Mouse (Mus musculus): ENCODE measurements around the gene Shld2. TPM values are rescaled to one million over a fixed set of nuclear protein-coding genes. Genes with fewer than 3 reads are reported as not detected.

Shld2 gene
- polyA plus RNA-seq, 1 experiment: 2.6 TPM

GRCm38 (mm10) chr14:34209942-34210341 lies 100.4 kb downstream of the Shld2 start:
- Histone ChIP-seq H3K27me3 (ENCODE audit: control insufficient read depth, insufficient read depth, insufficient read length) (peaks cover 4% of the 10 kb centered on the region), H3K79me2 (ENCODE audit: control insufficient read depth, insufficient read depth) (no peaks in the 10 kb centered on the region), H3K4me2 (ENCODE audit: low read depth) (no peak overlapping the region), H3K36me3 (ENCODE audit: control insufficient read depth, insufficient read depth) (no peaks in the 10 kb centered on the region), H3ac (ENCODE audit: control insufficient read depth, insufficient read length) (no peak overlapping the region), H3K4me3 (no peak overlapping the region)
- TF ChIP-seq SRF (IDR thresholded peaks at IDR 0.05; ENCODE audit: control insufficient read depth, insufficient read length, low read depth) (no peak), MYOG (IDR thresholded peaks at IDR 0.05; ENCODE audit: control insufficient read depth in 1 of 3, insufficient read depth in 1 of 3, insufficient read length in 2 of 3, low read depth in 2 of 3) (no peak), E2F4 (IDR thresholded peaks at IDR 0.05; ENCODE audit: insufficient read depth) (no peak), TCF3 (IDR thresholded peaks at IDR 0.05; ENCODE audit: insufficient read length, low read depth) (no peak), POLR2AphosphoS2 (IDR thresholded peaks at IDR 0.05; ENCODE audit: insufficient read length, low read depth) (no peak), POLR2A (IDR thresholded peaks at IDR 0.05; ENCODE audit: insufficient read length, low read depth) (no peak), MAX (IDR thresholded peaks at IDR 0.05; ENCODE audit: low read depth) (no peak), CEBPB (IDR thresholded peaks at IDR 0.05; ENCODE audit: insufficient read depth, poor library complexity, severe bottlenecking) (no peak), MYOD1 (IDR thresholded peaks at IDR 0.05; ENCODE audit: control insufficient read depth in 1 of 3, insufficient read length in 2 of 3, low read depth in 2 of 3) (no peak), TCF12 (IDR thresholded peaks at IDR 0.05; ENCODE audit: insufficient read depth, poor library complexity, severe bottlenecking) (no peak), REST (IDR thresholded peaks at IDR 0.05; ENCODE audit: insufficient read depth, insufficient read length) (no peak), USF1 (IDR thresholded peaks at IDR 0.05; ENCODE audit: low read depth) (no peak)

GRCm38 (mm10) chr14:34209080-34209479 lies 101.2 kb downstream of the Shld2 start:
- H3K36me3 ChIP-seq (ENCODE audit: control insufficient read depth, insufficient read depth): no peaks in the 10 kb centered on the region
- no peak overlapping the region for H3ac ChIP-seq (ENCODE audit: control insufficient read depth, insufficient read length)
- H3K27me3 ChIP-seq (ENCODE audit: control insufficient read depth, insufficient read depth, insufficient read length): peaks cover 4% of the 10 kb centered on the region
- H3K79me2 ChIP-seq (ENCODE audit: control insufficient read depth, insufficient read depth): no peaks in the 10 kb centered on the region
- H3K4me2 ChIP-seq (ENCODE audit: low read depth): no peak overlapping the region
- TF ChIP-seq E2F4 (IDR thresholded peaks at IDR 0.05; ENCODE audit: insufficient read depth): no peak
- no peak for TF ChIP-seq REST (IDR thresholded peaks at IDR 0.05; ENCODE audit: insufficient read depth, insufficient read length)
- peak in 2 of 3 experiments; percentile 31 to 64 for TF ChIP-seq MYOG (IDR thresholded peaks at IDR 0.05; ENCODE audit: control insufficient read depth in 1 of 3, insufficient read depth in 1 of 3, insufficient read length in 2 of 3, low read depth in 2 of 3)
- peak; percentile 29 for TF ChIP-seq TCF3 (IDR thresholded peaks at IDR 0.05; ENCODE audit: insufficient read length, low read depth)
- peak in 2 of 3 experiments; percentile 66 to 75 for TF ChIP-seq MYOD1 (IDR thresholded peaks at IDR 0.05; ENCODE audit: control insufficient read depth in 1 of 3, insufficient read length in 2 of 3, low read depth in 2 of 3)
- H3K4me3 ChIP-seq: no peak overlapping the region

- Histone ChIP-seq H3K79me2 (ENCODE audit: control insufficient read depth, insufficient read depth) (no peaks in the 10 kb centered on the region), H3ac (ENCODE audit: control insufficient read depth, insufficient read length) (no peak overlapping the region), H3K4me3 (no peak overlapping the region), H3K4me2 (ENCODE audit: low read depth) (no peak overlapping the region), H3K36me3 (ENCODE audit: control insufficient read depth, insufficient read depth) (no peaks in the 10 kb centered on the region), H3K27me3 (ENCODE audit: control insufficient read depth, insufficient read depth, insufficient read length) (peaks cover 4% of the 10 kb centered on the region)
- TF ChIP-seq POLR2A (IDR thresholded peaks at IDR 0.05; ENCODE audit: insufficient read length, low read depth) (no peak), REST (IDR thresholded peaks at IDR 0.05; ENCODE audit: insufficient read depth, insufficient read length) (no peak), TCF12 (IDR thresholded peaks at IDR 0.05; ENCODE audit: insufficient read depth, poor library complexity, severe bottlenecking) (no peak), USF1 (IDR thresholded peaks at IDR 0.05; ENCODE audit: low read depth) (no peak), CEBPB (IDR thresholded peaks at IDR 0.05; ENCODE audit: insufficient read depth, poor library complexity, severe bottlenecking) (no peak), MYOD1 (IDR thresholded peaks at IDR 0.05; ENCODE audit: control insufficient read depth in 1 of 3, insufficient read length in 2 of 3, low read depth in 2 of 3) (no peak), MYOG (IDR thresholded peaks at IDR 0.05; ENCODE audit: control insufficient read depth in 1 of 3, insufficient read depth in 1 of 3, insufficient read length in 2 of 3, low read depth in 2 of 3) (no peak), TCF3 (IDR thresholded peaks at IDR 0.05; ENCODE audit: insufficient read length, low read depth) (no peak), POLR2AphosphoS2 (IDR thresholded peaks at IDR 0.05; ENCODE audit: insufficient read length, low read depth) (no peak), MAX (IDR thresholded peaks at IDR 0.05; ENCODE audit: low read depth) (no peak), SRF (IDR thresholded peaks at IDR 0.05; ENCODE audit: control insufficient read depth, insufficient read length, low read depth) (no peak), E2F4 (IDR thresholded peaks at IDR 0.05; ENCODE audit: insufficient read depth) (no peak)
Measured at GRCm38 (mm10) chr14:34208651-34209050, 101.6 kb downstream of the Shld2 start.

GRCm38 (mm10) chr14:34207996-34208395 lies 102.3 kb downstream of the Shld2 start:
- H3K79me2 ChIP-seq (ENCODE audit: control insufficient read depth, insufficient read depth): no peaks in the 10 kb centered on the region

More at GRCm38 (mm10) chr14:34207996-34208395, 102.3 kb downstream of the Shld2 start:
- no peaks in the 10 kb centered on the region for H3K36me3 ChIP-seq (ENCODE audit: control insufficient read depth, insufficient read depth)
- no peak for TF ChIP-seq USF1 (IDR thresholded peaks at IDR 0.05; ENCODE audit: low read depth)
- no peak for TF ChIP-seq MAX (IDR thresholded peaks at IDR 0.05; ENCODE audit: low read depth)
- TF ChIP-seq MYOD1 (IDR thresholded peaks at IDR 0.05; ENCODE audit: control insufficient read depth in 1 of 3, insufficient read length in 2 of 3, low read depth in 2 of 3): no peak
- no peak for TF ChIP-seq CEBPB (IDR thresholded peaks at IDR 0.05; ENCODE audit: insufficient read depth, poor library complexity, severe bottlenecking)
- TF ChIP-seq TCF12 (IDR thresholded peaks at IDR 0.05; ENCODE audit: insufficient read depth, poor library complexity, severe bottlenecking): no peak
- TF ChIP-seq POLR2A (IDR thresholded peaks at IDR 0.05; ENCODE audit: insufficient read length, low read depth): no peak
- TF ChIP-seq SRF (IDR thresholded peaks at IDR 0.05; ENCODE audit: control insufficient read depth, insufficient read length, low read depth): no peak
- no peak overlapping the region for H3ac ChIP-seq (ENCODE audit: control insufficient read depth, insufficient read length)
- peaks cover 8% of the 10 kb centered on the region for H3K27me3 ChIP-seq (ENCODE audit: control insufficient read depth, insufficient read depth, insufficient read length)
- no peak overlapping the region for H3K4me3 ChIP-seq
- no peak overlapping the region for H3K4me2 ChIP-seq (ENCODE audit: low read depth)
